Mouse (Mus musculus) MEL (cell line): Measurements from ENCODE around the gene Gm11627. TPM values are rescaled to one million over a fixed set of nuclear protein-coding genes. Genes with fewer than 3 reads are reported as not detected.

Experiments used
- DNase-seq: peaks from one replicate; pipeline ENCODE4 v3.0.0; 2011; ENCODE audit warnings: low read depth, low spot score
- H3K27ac ChIP-seq: 2 replicates; pipeline ENCODE4 v1.5.1; 2012; ENCODE audit warnings: low read depth, mild to moderate bottlenecking, control low read depth, low read length, moderate library complexity; ENCODE audit not compliant: control insufficient read depth
- H3K27me3 ChIP-seq, 2 experiments: fragments of 150-350 bp in 1 of 2; sonication (generic) in 1 of 2; 2 replicates each; pipeline ENCODE4 v1.6.1; 2012; ENCODE audit warnings: low read length in 2 of 2, mild to moderate bottlenecking in 2 of 2, improper control_type of control experiment in 1 of 2, moderate library complexity in 1 of 2; ENCODE audit not compliant: insufficient read depth in 2 of 2, control insufficient read depth in 1 of 2
- H3K36me3 ChIP-seq, 2 experiments: 2 replicates each; pipeline ENCODE4 v1.6.1; 2012 to 2014; ENCODE audit warnings: low read length in 2 of 2, improper control_type of control experiment in 1 of 2, inconsistent platforms in 1 of 2, mild to moderate bottlenecking in 1 of 2; ENCODE audit not compliant: insufficient read depth in 2 of 2, control insufficient read depth in 1 of 2
- H3K4me1 ChIP-seq, 2 experiments: fragments of 150-350 bp in 1 of 2; sonication (generic) in 1 of 2; 2 replicates each; pipeline ENCODE4 v1.6.1; 2012; ENCODE audit warnings: low read length in 2 of 2, improper control_type of control experiment in 1 of 2, mild to moderate bottlenecking in 1 of 2; ENCODE audit not compliant: insufficient read depth in 2 of 2, control insufficient read depth in 1 of 2
- H3K4me3 ChIP-seq, 2 experiments: fragments of 150-350 bp in 1 of 2; sonication (generic) in 1 of 2; 2 replicates each; pipeline ENCODE4 v1.5.1; 2012; ENCODE audit warnings: low read depth in 2 of 2, low read length in 2 of 2, mild to moderate bottlenecking in 2 of 2, moderate library complexity in 2 of 2, control low read depth in 1 of 2, improper control_type of control experiment in 1 of 2; ENCODE audit not compliant: control insufficient read depth in 1 of 2, insufficient read depth in 1 of 2
- H3K79me2 ChIP-seq: 2 replicates; pipeline ENCODE4 v1.6.1; 2012; ENCODE audit warnings: mild to moderate bottlenecking, low read length, moderate library complexity; ENCODE audit not compliant: control insufficient read depth, poor library complexity, insufficient read depth
- H3K9ac ChIP-seq: 2 replicates; pipeline ENCODE4 v1.6.1; 2012; ENCODE audit warnings: low read depth, mild to moderate bottlenecking, control low read depth, low read length, moderate library complexity; ENCODE audit not compliant: control insufficient read depth, poor library complexity, severe bottlenecking
- H3K9me3 ChIP-seq: fragments of 150-350 bp; sonication (generic); replicated peaks from 2 replicates; pipeline ENCODE4 v1.6.1; 2012; ENCODE audit warnings: mild to moderate bottlenecking, low read length, improper control_type of control experiment, moderate library complexity; ENCODE audit not compliant: insufficient read depth
- BHLHE40 ChIP-seq: IDR thresholded peaks from 2 replicates; pipeline ENCODE4 v1.6.1; 2012; ENCODE audit warnings: low read depth, mild to moderate bottlenecking, inconsistent platforms, low read length, improper control_type of control experiment, borderline replicate concordance
- CHD1 ChIP-seq: IDR thresholded peaks from 2 replicates; pipeline ENCODE4 v1.6.1; 2012; ENCODE audit warnings: low read depth, mild to moderate bottlenecking, inconsistent platforms, low read length, improper control_type of control experiment
- CHD2 ChIP-seq: IDR thresholded peaks from 2 replicates; pipeline ENCODE4 v1.6.1; 2011; ENCODE audit warnings: low read length, improper control_type of control experiment
- EP300 ChIP-seq, 2 experiments: IDR thresholded peaks; 2 replicates each; pipeline ENCODE4 v1.6.1; 2011; ENCODE audit warnings: improper control_type of control experiment in 2 of 2, low read length in 2 of 2, low read depth in 1 of 2, mild to moderate bottlenecking in 1 of 2
- GABPA ChIP-seq: IDR thresholded peaks from 2 replicates; pipeline ENCODE4 v1.6.1; 2012; ENCODE audit warnings: low read depth, mild to moderate bottlenecking, inconsistent platforms, low read length, improper control_type of control experiment, moderate library complexity
- GATA1 ChIP-seq: IDR thresholded peaks from 2 replicates; pipeline ENCODE4 v1.6.1; 2011; ENCODE audit warnings: low read depth, low read length, improper control_type of control experiment
- JUND ChIP-seq: IDR thresholded peaks from 2 replicates; pipeline ENCODE4 v1.6.1; 2011; ENCODE audit warnings: low read depth, mild to moderate bottlenecking, improper control_type of control experiment, low read length
- MAFK ChIP-seq: IDR thresholded peaks from 2 replicates; pipeline ENCODE4 v1.6.1; 2011; ENCODE audit warnings: low read depth, mild to moderate bottlenecking, low read length, improper control_type of control experiment, borderline replicate concordance
- MYC ChIP-seq: IDR thresholded peaks from 2 replicates; pipeline ENCODE4 v1.6.1; 2011; ENCODE audit warnings: low read depth, mild to moderate bottlenecking, low read length, improper control_type of control experiment, moderate library complexity
- NELFE ChIP-seq: IDR thresholded peaks from 2 replicates; pipeline ENCODE4 v1.6.1; 2011; ENCODE audit warnings: low read depth, low read length, improper control_type of control experiment
- NRF1 ChIP-seq: IDR thresholded peaks from 2 replicates; pipeline ENCODE4 v1.6.1; 2014; ENCODE audit warnings: low read depth, mild to moderate bottlenecking, inconsistent platforms, low read length, improper control_type of control experiment, moderate library complexity; ENCODE audit not compliant: poor library complexity, insufficient read depth, severe bottlenecking
- TCF12 ChIP-seq: IDR thresholded peaks from 2 replicates; pipeline ENCODE4 v1.6.1; 2014; ENCODE audit warnings: low read depth, mild to moderate bottlenecking, inconsistent platforms, low read length, improper control_type of control experiment, moderate library complexity
- UBTF ChIP-seq: IDR thresholded peaks from 2 replicates; pipeline ENCODE4 v1.6.1; 2012; ENCODE audit warnings: low read depth, mild to moderate bottlenecking, inconsistent platforms, low read length, improper control_type of control experiment, moderate library complexity, borderline replicate concordance; ENCODE audit not compliant: insufficient read depth
- USF1 ChIP-seq: IDR thresholded peaks from 2 replicates; pipeline ENCODE4 v1.6.1; 2014; ENCODE audit warnings: low read depth, mild to moderate bottlenecking, inconsistent platforms, low read length, improper control_type of control experiment, moderate library complexity
- USF2 ChIP-seq, 2 experiments: IDR thresholded peaks; 2 replicates each; pipeline ENCODE4 v1.6.1; 2011 to 2012; ENCODE audit warnings: improper control_type of control experiment in 2 of 2, low read length in 2 of 2, borderline replicate concordance in 1 of 2, inconsistent platforms in 1 of 2, low read depth in 1 of 2, mild to moderate bottlenecking in 1 of 2; ENCODE audit not compliant: insufficient read depth in 1 of 2
- ZC3H11A ChIP-seq: IDR thresholded peaks from 2 replicates; pipeline ENCODE4 v1.6.1; 2012; ENCODE audit warnings: low read depth, mild to moderate bottlenecking, inconsistent platforms, low read length, improper control_type of control experiment
- ZMIZ1 ChIP-seq: IDR thresholded peaks from 2 replicates; pipeline ENCODE4 v1.6.1; 2012; ENCODE audit warnings: low read depth, mild to moderate bottlenecking, inconsistent platforms, low read length, improper control_type of control experiment, moderate library complexity
- polyA plus RNA-seq, 2 experiments: library from polyadenylated mRNA; stranded (reverse) in 1 of 2; unstranded in 1 of 2; fragments of >175 nt in 1 of 2; fragments of >200 nt in 1 of 2; gene quantifications; 2 replicates each; pipeline versions ENCODE4 v1.2.1 to v1.2.4; 2012; ENCODE audit warnings: low replicate concordance in 2 of 2, low read depth in 1 of 2; ENCODE audit not compliant: insufficient read length in 2 of 2, insufficient read depth in 1 of 2, missing spikeins in 1 of 2
- total RNA-seq: library from RNA; depleted of rRNA; stranded (reverse); fragments of 300-350 nt; gene quantifications from 2 replicates; pipeline ENCODE4 v1.2.3, GENCODE M21; 2012

The Gm11627 gene
- total and polyA plus RNA-seq, 3 experiments = 0.13 to 0.35 TPM; not detected in 1

DNA sequence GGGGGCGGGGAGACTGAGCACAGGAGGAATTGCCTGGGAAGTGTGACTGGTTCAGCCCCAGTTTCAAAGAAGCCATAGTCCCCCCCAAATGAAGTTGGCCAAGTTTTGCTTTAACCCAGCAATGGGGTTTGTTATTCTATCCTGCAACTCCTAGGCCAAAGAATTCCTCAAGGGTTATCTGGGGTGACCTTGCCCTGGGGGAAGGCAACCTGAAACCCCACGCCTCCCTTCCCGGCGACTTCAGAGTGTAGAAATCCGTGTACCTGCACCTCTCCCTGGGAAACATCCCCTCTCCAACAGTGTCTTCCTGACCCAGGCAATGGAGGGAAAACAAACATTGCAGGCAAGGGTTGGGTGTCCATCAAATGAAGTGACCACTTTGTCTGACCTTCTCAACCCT, 3.5 kb upstream of the Gm11627 start (continued):
- no peak for TF ChIP-seq MYC

DNA sequence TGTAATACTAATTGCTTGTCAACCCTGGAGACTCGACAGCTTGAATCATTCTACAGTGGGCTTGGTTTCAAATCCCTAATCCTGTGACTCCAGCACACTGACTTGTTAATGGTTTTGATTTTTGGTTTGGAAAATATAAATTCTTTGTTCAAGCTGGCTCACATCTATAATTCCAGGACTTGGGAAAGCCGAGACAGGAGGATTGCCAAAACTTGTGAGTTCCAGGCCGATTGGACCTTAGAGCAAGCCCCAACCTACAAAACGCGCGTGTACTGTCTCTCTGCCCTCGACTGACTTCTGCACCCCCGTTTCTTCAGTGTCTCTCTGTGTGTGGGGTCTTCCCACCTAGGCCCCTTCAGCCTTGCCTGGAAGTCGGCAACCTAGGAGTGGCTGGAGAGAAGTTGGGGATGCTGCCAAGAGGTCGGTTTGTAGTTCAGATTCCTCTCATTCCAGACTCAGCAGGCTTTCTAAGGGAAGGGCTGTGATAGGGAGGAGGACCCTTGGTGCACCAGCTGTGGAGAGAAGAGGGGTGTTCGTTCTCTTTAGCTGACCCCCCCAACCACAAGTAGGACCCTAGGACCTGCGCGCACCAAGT, 2.9 kb upstream of the Gm11627 start:
- peaks cover 22 to 35% of the 10 kb centered on the region in 2 experiments for H3K27me3 ChIP-seq
- no peak for DNase-seq
- H3K4me3 ChIP-seq = no peak overlapping the region
- TF ChIP-seq EP300 (IDR thresholded peaks at IDR 0.05; ENCODE audit: low read depth in 1 of 2, low read length in 2 of 2) (no peak), ZC3H11A (no peak), NRF1 (no peak), MAFK (no peak), UBTF (no peak), GABPA (no peak), NELFE (no peak), CHD1 (no peak), USF1 (no peak)
- no peaks in the 10 kb centered on the region; the same call in 1 of the 2 replicates for H3K79me2 ChIP-seq
- H3K36me3 ChIP-seq = peaks cover 0 to 3% of the 10 kb centered on the region in 2 experiments; a peak in 1 of 4 replicates
- no peaks in the 10 kb centered on the region for H3K4me1 ChIP-seq
- H3K9me3 ChIP-seq = no peaks in the 10 kb centered on the region
- no peak overlapping the region for H3K27ac ChIP-seq
- no peak overlapping the region for H3K9ac ChIP-seq

DNA sequence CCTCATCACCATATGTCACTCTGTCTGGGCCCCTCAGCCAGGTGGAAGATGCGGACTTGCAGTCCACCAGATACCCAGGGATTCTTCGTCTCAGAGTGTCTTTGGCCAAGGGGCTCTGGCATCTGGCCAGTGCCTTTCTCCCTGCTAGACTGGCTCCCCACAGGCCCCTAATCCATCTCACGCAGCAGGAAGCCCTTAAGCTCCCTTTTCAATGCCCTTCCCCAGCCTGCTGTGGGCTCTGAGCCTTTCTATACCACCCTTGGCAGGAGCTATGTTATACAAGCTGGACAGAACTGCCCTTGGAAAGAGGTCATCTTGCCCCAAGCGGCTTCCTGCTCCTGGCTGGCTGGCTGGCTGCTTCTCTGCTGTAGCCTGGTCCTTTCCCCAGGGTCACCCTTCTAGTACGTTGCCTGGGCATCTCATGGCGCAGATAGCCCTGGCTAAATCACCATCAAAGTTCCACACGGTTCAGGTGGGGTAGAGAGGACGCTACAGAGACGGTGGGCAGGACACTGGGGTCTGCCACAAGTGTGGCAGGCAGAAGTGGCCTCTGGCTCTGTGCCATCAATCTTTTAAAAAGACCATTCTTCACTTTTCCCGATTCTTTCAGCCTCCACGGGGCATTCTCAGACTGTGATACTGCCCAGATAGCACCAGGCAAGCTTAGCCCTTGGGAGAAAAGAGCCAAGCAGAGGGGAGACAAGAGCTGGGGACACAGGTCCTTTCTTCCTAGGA, 2.2 kb upstream of the Gm11627 start:
- no peaks in the 10 kb centered on the region for H3K9me3 ChIP-seq
- no peak overlapping the region for H3K4me3 ChIP-seq
- peaks cover 22 to 35% of the 10 kb centered on the region in 2 experiments for H3K27me3 ChIP-seq
- TF ChIP-seq CHD2 (no peak), TCF12 (no peak), JUND (no peak), MAFK (no peak), BHLHE40 (no peak), USF2 (IDR thresholded peaks at IDR 0.05; ENCODE audit: borderline replicate concordance in 1 of 2, insufficient read depth in 1 of 2, low read depth in 1 of 2, low read length in 2 of 2) (no peak), GATA1 (no peak), ZMIZ1 (no peak)
- no peaks in the 10 kb centered on the region; the same call in 1 of the 2 replicates for H3K79me2 ChIP-seq
- no peak for DNase-seq
- H3K4me1 ChIP-seq = no peaks in the 10 kb centered on the region
- no peak overlapping the region for H3K27ac ChIP-seq
- H3K9ac ChIP-seq = no peak overlapping the region
- H3K36me3 ChIP-seq = peaks cover 0 to 3% of the 10 kb centered on the region in 2 experiments; a peak in 1 of 4 replicates
